Mouse (Mus musculus): ENCODE measurements around the gene Myog.
A peak's percentile ranks its signal among the peaks of the same experiment; 100 is the strongest.
"Not testable (repeated sequence)": the region's sequence is repeated elsewhere in the genome, so short reads cannot be mapped to it uniquely, and the experiment has no call there.

Myog gene

GRCm38 (mm10) chr1:134289598-134290099 lies at the start of gene Myog:
Gene Myog (plus strand): TSS chr1:134289989.
- DNase-seq: no peak

DNA sequence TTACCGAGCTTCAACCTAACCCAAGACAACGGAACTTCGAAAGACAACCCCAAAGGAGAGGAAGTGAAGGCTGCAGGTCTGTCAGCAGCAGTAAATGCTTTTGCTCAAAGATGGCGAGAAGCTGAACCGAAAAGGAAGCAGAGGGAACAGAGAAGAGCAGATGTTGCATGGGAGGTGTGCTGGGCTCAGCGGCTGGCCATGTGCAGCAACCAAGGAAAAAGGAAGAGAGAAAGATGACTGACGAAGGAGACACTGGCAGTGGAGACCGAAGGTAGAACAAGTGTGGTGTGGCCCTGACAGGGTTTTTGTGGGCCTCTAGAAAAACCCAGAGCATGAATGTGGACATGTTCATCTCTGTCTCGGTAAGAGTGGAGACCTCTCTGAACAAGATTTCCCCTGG lies 49.1 kb upstream of the Myog start:
- no peak for DNase-seq

DNA sequence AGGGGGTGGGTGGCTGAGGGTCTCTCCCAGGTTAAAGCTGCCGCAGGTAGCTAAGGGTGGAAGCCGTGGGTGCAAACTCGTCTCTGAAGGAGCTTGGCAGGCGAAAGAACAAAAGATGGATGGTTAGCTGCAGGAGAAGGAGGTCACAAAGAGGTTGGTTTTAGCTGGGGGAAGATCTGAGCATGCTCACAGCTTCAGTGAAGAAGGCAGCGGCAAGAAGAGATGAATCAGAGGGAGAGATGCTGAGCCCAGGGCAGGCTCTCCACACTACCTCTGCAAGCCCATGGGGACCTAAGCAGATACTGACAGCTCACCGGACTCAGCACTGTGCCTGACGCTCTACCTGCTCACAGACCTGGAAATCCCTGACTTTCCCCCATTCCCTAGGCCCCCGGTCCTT lies 48.5 kb upstream of the Myog start:
- DNase-seq: no peak

DNA sequence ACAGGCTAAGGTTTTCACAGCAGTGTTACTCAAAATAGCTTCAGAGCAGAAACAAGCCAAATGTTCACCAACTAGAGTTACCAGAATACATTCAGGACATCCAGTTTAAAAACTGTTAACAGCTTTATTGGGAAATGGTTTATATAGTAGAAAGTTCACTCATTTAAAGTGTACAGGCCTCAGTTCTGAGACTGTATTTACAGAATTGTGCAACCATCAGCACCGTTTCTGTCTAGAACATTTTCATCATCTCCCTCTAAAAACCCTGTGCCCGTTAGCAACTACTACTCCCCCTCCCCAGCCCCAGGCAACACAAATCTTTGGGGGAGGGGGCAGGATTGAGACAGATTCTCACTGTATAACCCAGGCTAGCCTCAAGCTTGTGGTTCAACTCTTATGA lies 47.5 kb upstream of the Myog start:
- DNase-seq: no peak

DNA sequence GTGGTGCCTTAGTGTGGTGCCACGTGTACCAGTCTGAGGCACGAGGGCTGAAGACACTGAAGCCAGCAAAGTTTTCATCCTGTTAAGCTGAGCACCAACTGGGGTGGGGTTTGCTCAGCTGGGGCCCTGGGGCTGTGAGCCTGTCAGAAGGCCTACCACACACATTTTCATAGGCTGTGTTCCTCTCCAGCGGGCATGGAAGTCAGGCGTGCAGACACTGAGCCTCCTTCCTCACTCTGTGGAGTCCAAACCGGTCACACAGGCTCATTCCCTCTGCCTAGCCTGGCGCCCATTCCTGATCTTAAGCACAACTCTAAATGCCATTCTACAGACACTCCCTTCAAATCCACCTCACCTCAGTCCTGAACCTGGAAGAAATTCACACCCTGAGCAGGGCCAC lies 46.3 kb upstream of the Myog start:
- no peak for DNase-seq

- peak; percentile 96 to 98 for DNase-seq
Measured at GRCm38 (mm10) chr1:134243948-134244914, 45.6 kb upstream of the Myog start.

GRCm38 (mm10) chr1:134245004-134245717 lies 44.6 kb upstream of the Myog start:
- DNase-seq: peak in 1 of 2 experiments; percentile 48

DNA sequence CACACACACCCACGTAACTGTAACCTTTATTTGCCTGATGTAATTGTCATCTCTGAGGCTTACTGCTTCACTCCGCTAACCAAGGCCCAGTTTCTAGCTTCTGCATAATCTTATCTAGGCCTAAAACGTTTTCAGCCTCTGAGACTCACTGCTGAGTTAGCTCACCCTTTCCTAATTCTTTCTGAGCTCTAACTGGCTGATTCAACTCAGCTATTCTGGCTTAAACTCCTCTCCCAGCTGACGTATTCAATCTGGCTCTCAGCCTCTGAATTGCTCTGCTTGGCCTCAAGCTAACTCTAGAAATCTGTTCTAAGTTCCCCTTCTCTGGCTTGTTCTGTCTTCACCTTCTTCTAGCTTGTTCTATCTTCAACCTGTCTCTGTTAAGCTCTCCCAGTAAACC lies 43.2 kb upstream of the Myog start:
- peak in 1 of 2 experiments; percentile 14 for DNase-seq

DNA sequence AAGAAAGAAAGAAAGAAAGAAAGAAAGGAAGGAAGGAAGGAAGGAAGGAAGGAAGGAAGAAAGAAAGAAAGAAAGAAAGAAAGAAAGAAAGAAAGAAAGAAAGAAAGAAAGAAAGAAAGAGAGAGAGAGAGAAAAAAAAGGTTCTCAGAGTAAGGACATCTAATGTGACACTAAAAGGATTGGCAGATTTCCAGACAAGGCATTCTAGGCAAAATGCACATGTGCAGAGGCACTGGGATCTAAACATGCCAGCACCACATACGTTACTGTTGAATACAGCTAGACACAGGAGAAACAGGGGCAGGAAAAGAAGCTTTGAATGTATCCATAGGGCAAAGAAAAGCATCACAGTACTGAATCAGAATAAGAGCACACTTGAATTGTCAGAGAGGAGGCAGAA lies 40.1 kb upstream of the Myog start:
- DNase-seq: not testable (repeated sequence)

- DNase-seq: no peak
Measured at GRCm38 (mm10) chr1:134264341-134264740, 25.4 kb upstream of the Myog start.

- DNase-seq: no peak
Measured at GRCm38 (mm10) chr1:134265797-134266196, 24.0 kb upstream of the Myog start.

- no peak for DNase-seq
Measured at GRCm38 (mm10) chr1:134270026-134270425, 19.8 kb upstream of the Myog start.

DNA sequence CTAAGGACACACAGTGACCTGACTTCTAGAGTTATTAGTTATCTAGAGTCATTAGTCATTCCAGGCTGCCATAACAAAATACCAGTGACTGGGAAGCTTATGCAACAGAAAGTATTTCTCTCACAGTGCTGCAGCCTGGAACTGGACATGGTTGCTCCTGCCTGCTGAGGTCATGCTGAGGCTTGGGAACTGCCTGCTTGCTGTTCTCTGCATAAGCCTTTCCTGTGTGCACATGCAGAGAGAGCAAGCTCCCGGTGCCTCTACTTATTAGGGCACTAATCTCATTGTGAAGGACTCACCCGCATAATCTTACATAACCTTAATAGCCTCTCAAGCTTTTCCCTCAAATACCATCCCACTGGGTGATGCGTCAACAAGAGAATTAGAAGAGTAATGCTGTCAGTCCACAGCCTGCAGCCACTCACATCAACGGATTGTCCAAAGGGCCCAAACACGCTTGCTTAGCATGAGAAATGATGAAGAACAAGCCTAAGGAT lies 17.0 kb upstream of the Myog start:
- peak; percentile 49 to 51 for DNase-seq

DNA sequence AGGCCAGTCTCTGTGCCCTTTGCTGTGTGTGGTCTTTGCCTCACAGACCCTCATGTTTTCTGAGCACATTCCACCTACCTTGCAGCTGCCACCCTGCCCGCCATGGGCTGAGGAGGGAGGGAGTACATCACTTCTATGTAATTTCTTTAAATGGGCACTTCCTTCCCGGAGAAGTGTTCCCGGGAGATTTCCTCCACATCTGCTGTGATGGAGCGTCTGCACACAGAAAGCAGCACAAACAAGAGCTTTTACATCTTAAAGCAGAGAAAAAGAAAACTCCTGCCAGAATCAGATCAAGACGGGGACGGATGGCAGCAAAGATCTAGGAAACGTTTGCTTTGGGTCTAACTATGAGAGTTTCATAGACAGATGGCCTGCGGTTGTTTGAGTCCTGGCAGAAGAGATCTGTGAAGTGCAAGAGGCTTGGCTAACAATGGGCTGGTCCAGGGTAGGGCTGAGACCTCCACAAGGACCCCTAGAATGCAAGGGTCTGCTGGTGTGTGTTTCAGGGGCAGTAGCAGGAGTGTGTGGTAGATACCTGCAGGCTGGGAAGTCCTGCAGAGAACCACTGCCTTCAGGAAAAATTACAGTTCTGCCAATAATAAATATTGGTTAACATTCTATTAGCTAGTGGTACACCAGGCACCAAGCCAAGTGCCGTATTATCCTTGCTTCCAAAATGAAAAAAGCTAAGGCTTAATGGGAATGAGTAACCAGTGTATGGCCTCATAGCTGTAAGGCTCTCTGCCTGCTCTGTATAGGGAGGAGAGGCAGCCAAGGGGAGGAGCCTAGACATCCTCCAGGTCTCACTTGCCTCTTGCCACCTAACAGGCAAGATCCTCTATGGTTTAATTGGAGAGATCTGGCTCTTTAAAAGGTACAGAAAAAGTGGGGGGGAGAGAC lies 16.0 kb upstream of the Myog start:
- DNase-seq: peak; percentile 72 to 81

GRCm38 (mm10) chr1:134274483-134274920 lies 15.3 kb upstream of the Myog start:
- DNase-seq: peak; percentile 93 to 94

- DNase-seq: peak; percentile 85 to 90
Measured at GRCm38 (mm10) chr1:134275616-134276464, 13.9 kb upstream of the Myog start.

GRCm38 (mm10) chr1:134276823-134277222 lies 13.0 kb upstream of the Myog start:
- DNase-seq: peak in 1 of 2 experiments; percentile 28

DNA sequence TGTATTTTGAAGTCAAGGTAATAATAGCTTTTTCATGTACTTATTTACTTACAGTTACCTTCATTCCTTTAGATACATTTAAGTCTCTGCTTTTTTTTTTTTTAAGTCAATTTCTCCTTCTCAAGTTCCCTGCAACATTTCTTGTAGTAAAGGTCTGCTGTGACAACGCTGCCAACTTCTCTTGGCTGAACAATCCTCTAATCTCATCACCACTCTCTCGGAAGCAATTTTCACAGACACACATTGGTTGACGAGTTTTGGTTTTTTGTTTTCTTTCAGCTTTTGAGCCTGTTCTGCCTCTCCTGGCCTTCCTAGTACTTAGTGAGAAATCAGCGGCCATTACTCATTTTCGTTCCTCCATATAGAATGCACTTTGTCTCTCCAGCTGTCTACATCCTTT lies 9.6 kb upstream of the Myog start:
- peak in 1 of 2 experiments; percentile 36 for DNase-seq

GRCm38 (mm10) chr1:134281563-134281962 lies 8.2 kb upstream of the Myog start:
- no peak for DNase-seq

GRCm38 (mm10) chr1:134282342-134282741 lies 7.4 kb upstream of the Myog start:
- DNase-seq: no peak

DNA sequence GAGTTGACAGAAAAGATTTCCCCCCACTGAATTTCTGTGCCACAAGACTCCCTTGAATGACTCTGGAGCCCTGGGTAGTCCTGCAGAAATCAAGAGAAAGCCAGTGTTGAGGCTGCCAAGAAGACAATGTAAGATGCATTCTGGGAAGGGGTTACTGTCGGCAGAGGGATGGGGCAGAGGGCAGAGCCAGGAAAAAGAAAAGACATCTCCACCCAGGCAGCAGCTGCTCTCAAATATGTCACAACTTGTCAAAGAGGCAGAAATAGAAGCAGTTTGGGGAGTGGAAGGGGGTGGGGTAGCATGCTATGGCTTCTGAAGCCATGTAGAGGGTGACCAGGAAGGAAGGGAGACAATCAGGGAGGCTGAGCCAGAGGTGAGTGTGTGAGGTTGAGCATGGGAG lies 6.7 kb upstream of the Myog start:
- DNase-seq: no peak

Measured in cerebellum, postnatal 25 days (tissue).